Comparison of ENCODE assay signal across 9 mouse cellular contexts in the genomic region with DNA sequence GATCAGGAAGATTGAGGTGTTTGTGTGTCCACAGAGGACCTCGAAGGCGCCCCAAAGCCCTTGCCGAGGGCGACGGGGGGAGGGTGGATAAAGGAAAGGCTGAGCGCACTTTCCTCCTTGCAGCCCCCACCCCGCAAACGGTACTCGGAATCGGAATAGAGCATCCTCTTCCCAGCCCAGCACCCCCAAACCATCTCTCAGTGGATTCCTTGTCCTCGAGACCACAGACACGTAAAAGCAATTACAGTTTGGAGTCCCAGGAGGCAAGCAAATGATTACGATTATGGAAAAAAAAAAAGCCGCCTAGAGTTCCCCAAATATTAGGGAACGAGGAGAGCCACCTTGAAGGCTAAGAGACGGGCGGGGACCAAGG. TPM values are rescaled to one million over a fixed set of nuclear protein-coding genes. Genes with fewer than 3 reads are reported as not detected.
DNase-seq lines count a peak whose midpoint lies in the region; ATAC-seq and TF ChIP-seq lines count a peak whose summit lies in the region.
"Had no signal": no experiment of that assay in that cellular context is flagged by ENCODE, and none has a peak within 500 bp of the region (broad histone marks: within the 10 kb centered on the region; RNA-seq: fewer than 3 reads in every experiment).

No protein-coding gene starts in this region.

- H3K4me1 ChIP-seq in heart, embryonic 13.5 days: peaks cover 20% of the 10 kb centered on the region
- H3K4me1 ChIP-seq in ES-Bruce4 (ENCODE audit: control insufficient read depth, insufficient read depth, low read length): no peaks in the 10 kb centered on the region
- H3K4me1 ChIP-seq in hindbrain, embryonic 11.5 days (replicated peaks; ENCODE audit: control insufficient read depth, insufficient read depth, low read length): no peaks in the 10 kb centered on the region
- peaks cover 29% of the 10 kb centered on the region for H3K4me1 ChIP-seq in megakaryocyte, embryonic 14.5 days

- no peak for TF ChIP-seq EP300 in ES-Bruce4 (IDR thresholded peaks at IDR 0.05; ENCODE audit: insufficient read depth, low read depth, low read length)

- no peak for ATAC-seq in heart, embryonic 13.5 days (ENCODE audit: extremely low read depth, insufficient number of reproducible peaks, low FRiP score, low TSS enrichment)
- no peak; the same call in 1 of the 2 replicates for ATAC-seq in hindbrain, embryonic 11.5 days (ENCODE audit: low FRiP score)
- ATAC-seq in granulocyte monocyte progenitor cell, adult 5-6 weeks (replicated peaks; ENCODE audit: poor library complexity, severe bottlenecking): no peak

- H3K27ac ChIP-seq in heart, embryonic 13.5 days (replicated peaks): peak overlapping the region; percentile 98
- H3K27ac ChIP-seq in ES-Bruce4 (ENCODE audit: insufficient read depth, low read length): no peak overlapping the region
- H3K27ac ChIP-seq in hindbrain, embryonic 11.5 days (ENCODE audit: low read depth, low read length): peak overlapping the region; percentile 97

- no peaks in the 10 kb centered on the region for H3K36me3 ChIP-seq in heart, embryonic 13.5 days
- no peaks in the 10 kb centered on the region for H3K36me3 ChIP-seq in ES-Bruce4 (ENCODE audit: control insufficient read depth, insufficient read depth, low read length, poor library complexity, severe bottlenecking)
- H3K36me3 ChIP-seq in hindbrain, embryonic 11.5 days (ENCODE audit: control insufficient read depth, insufficient read depth, low read length): no peaks in the 10 kb centered on the region
- H3K36me3 ChIP-seq in megakaryocyte, embryonic 14.5 days (replicated peaks; ENCODE audit: low read length): no peaks in the 10 kb centered on the region

- intact Hi-C loops in heart, postnatal 14 days (cut with DNase I): loop anchor here (1.0 to 5.0 kb wide), 4 partner anchors 188 to 646 kb away; no protein-coding TSS in a partner anchor

- no peaks in the 10 kb centered on the region for H3K27me3 ChIP-seq in heart, embryonic 13.5 days (replicated peaks)
- H3K27me3 ChIP-seq in ES-Bruce4 (ENCODE audit: control insufficient read depth, insufficient read depth, low read length, poor library complexity, severe bottlenecking): no peaks in the 10 kb centered on the region
- 0 out of 2 replicates have a peak, but pooled peaks cover 3% of the 10 kb centered on the region for H3K27me3 ChIP-seq in hindbrain, embryonic 11.5 days (ENCODE audit: control insufficient read depth, insufficient read depth, low read length)
- peaks cover 37% of the 10 kb centered on the region for H3K27me3 ChIP-seq in megakaryocyte, embryonic 14.5 days (replicated peaks)

- no peak for DNase-seq in heart, postnatal 14 days
- DNase-seq in hindbrain, embryonic 11.5 days (ENCODE audit: low spot score): no peak
- DNase-seq in urinary bladder, adult 2 months (ENCODE audit: low spot score): no peak
- no peak for DNase-seq in adrenal gland, postnatal 10 days

- H3K9ac ChIP-seq in heart, embryonic 13.5 days: peak overlapping the region; percentile 88
- H3K9ac ChIP-seq in ES-Bruce4 (ENCODE audit: low read depth, poor library complexity, severe bottlenecking): peak overlapping the region; percentile 68
- peak overlapping the region; percentile 76 for H3K9ac ChIP-seq in hindbrain, embryonic 11.5 days (ENCODE audit: low read depth, low read length)

- under 1% methylated on average over 17 of the region's 17 CpGs for WGBS in heart, embryonic 13.5 days
- WGBS in hindbrain, embryonic 11.5 days: 2% methylated on average over 17 of the region's 17 CpGs

- H3K4me3 ChIP-seq in heart, embryonic 13.5 days: peak overlapping the region; percentile 61
- peak overlapping the region; percentile 89 for H3K4me3 ChIP-seq in ES-Bruce4 (ENCODE audit: low read depth, low read length)
- peak overlapping the region; percentile 48 for H3K4me3 ChIP-seq in hindbrain, embryonic 11.5 days (ENCODE audit: low read depth, low read length)
- H3K4me3 ChIP-seq in megakaryocyte, embryonic 14.5 days (replicated peaks): peak overlapping the region; percentile 95

- H3K4me2 ChIP-seq in heart, embryonic 13.5 days: peak overlapping the region; percentile 91
- H3K4me2 ChIP-seq in hindbrain, embryonic 11.5 days (replicated peaks; ENCODE audit: low read depth, low read length): peak overlapping the region; percentile 94

- H3K9me3 ChIP-seq in heart, embryonic 13.5 days: no peaks in the 10 kb centered on the region
- no peaks in the 10 kb centered on the region for H3K9me3 ChIP-seq in ES-Bruce4 (replicated peaks; ENCODE audit: control insufficient read depth, insufficient read depth, low read length, poor library complexity, severe bottlenecking)
- no peaks in the 10 kb centered on the region for H3K9me3 ChIP-seq in hindbrain, embryonic 11.5 days (ENCODE audit: control insufficient read depth, low read length)
- peaks cover 18% of the 10 kb centered on the region for H3K9me3 ChIP-seq in megakaryocyte, embryonic 14.5 days

- no peak for TF ChIP-seq CTCF in ES-Bruce4 (IDR thresholded peaks at IDR 0.05; ENCODE audit: low read depth, low read length)

- TF ChIP-seq POLR2A in ES-Bruce4 (IDR thresholded peaks at IDR 0.05; ENCODE audit: insufficient read depth, low read length): no peak

RNA-seq across cellular contexts. Expression of gene Sox4, which starts 5.5 kb away (rescaled TPM):
- polyA plus RNA-seq in heart, embryonic 13.5 days (2015; fragmentation: Nextera tagmentation; extraction: Ambion mirVana): 37.1 and 37.9 TPM in 2 replicates
- total RNA-seq in heart, postnatal 14 days (2021): 10 to 100 TPM; 31.2 to 34.1 TPM
- 31.3 and 32.6 TPM in 2 replicates for polyA plus RNA-seq in ES-Bruce4 (2011; ENCODE audit: insufficient read depth, insufficient read length, low read depth, missing spikeins)
- 139 and 156 TPM in 2 replicates for polyA plus RNA-seq in hindbrain, embryonic 11.5 days (2014; fragmentation: Nextera tagmentation; extraction: Ambion mirVana)
- polyA plus RNA-seq in megakaryocyte, embryonic 14.5 days (2012; ENCODE audit: insufficient read depth, low replicate concordance): 18.8 and 21.8 TPM in 2 replicates
- 19.1 and 19.8 TPM in 2 replicates for polyA plus RNA-seq in urinary bladder, adult 2 months (2012; rRNA removed)
- 25.7 and 31.6 TPM in 2 replicates for total RNA-seq in granulocyte monocyte progenitor cell, adult 5-6 weeks (2014; fragmentation: Nextera tagmentation)
- 38.6 and 41.5 TPM in 2 replicates for total RNA-seq in granulocyte monocyte progenitor cell, adult 5-6 weeks (2017)
- 10 to 100 TPM; 23.4 to 42.3 TPM for total RNA-seq in adrenal gland, postnatal 10 days (2021)
- total RNA-seq: MEL had no signal
